Mouse (Mus musculus) erythroblast, embryonic 14.5 days (primary cell): ENCODE results near the gene Usp21.

Source experiments
- GATA1 ChIP-seq: IDR thresholded peaks from 2 replicates; pipeline ENCODE4 v1.6.1; 2012; ENCODE audit warnings: low read length, inconsistent platforms, mixed read lengths
- TAL1 ChIP-seq: IDR thresholded peaks from 3 replicates; pipeline ENCODE4 v1.6.1; 2012; ENCODE audit warnings: low read length, inconsistent platforms, mixed read lengths

- TF ChIP-seq GATA1 (no peak), TAL1 (no peak)
These were observed 35.4 kb downstream of the Usp21 start for GRCm38 (mm10) chr1:171252415-171252814.
